Mouse (Mus musculus) CD4-positive, CD25-positive, alpha-beta regulatory T cell (primary cell): ENCODE measurements around the gene Adh6a. TPM values are rescaled to one million over a fixed set of nuclear protein-coding genes. Genes with fewer than 3 reads are reported as not detected.

Experiments
- polyA plus RNA-seq: library from polyadenylated mRNA; unstranded; fragments of 100-300 nt; shearing (Covaris generic); gene quantifications from one replicate; pipeline ENCODE4 v1.2.1, GENCODE M21; 2017

Adh6a gene
- polyA plus RNA-seq = not detected

DNA sequence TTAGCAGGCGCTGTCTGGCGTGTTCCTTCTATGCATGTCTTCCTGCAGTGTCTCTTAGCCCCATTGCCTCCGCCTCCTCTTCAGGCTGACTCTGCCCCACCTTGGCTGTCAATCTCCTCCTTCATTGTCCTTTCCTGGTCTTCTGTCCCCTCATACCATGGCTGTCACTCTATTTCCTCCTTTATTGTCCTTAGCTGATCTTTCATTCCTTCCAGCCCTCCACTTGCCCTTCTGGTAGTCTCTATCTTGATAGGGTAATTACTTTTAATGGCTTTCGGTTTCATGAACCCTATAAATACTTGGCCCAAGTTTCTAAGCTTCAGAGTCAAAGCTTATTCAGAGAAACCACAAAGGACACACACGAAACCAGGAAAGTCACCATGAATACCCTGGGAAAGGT, at the start of gene Adh6a:
Gene Adh6a, plus strand, starts transcription at position 322 of the 400 bp plus-strand sequence.

DNA sequence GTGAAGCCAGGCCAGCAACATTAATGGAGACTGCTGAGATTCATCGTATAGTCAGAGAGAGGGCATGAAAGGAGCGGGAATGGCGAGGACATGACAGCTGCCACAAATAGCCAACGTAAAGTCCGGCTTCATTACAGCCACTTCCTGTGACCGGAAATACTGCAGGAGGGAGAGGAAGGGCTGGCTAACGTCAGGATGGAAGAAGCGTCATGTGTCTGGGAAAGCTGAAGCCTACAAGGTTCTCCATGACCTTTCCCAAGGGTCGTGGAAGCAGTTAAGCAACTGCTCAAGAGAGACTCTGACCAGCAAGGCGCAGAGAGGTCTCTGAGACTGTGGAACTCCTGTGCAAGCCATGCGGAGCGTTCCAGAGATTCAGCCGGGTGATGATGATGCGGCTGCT, 28.4 kb downstream of the Adh6a start, which contains the start of gene Adh6b:
Gene Adh6b, plus strand, starts transcription at position 305 of the 400 bp plus-strand sequence.

Other genes with a start within 250 kb of the Adh6a start
- gene 1110002E22Rik, start 248.2 kb upstream of the Adh6a start, polyA plus RNA-seq = not detected
- gene Gm5105, start 245.9 kb upstream of the Adh6a start, polyA plus RNA-seq = not detected
- 9.5 TPM for gene Trmt10a, start 169.8 kb upstream of the Adh6a start, polyA plus RNA-seq
- gene Mttp, start 168.3 kb upstream of the Adh6a start, polyA plus RNA-seq = 4.7 TPM
- gene 4930579F01Rik, start 119.5 kb upstream of the Adh6a start, polyA plus RNA-seq = not detected
- not detected for gene Adh7, start 95.5 kb upstream of the Adh6a start, polyA plus RNA-seq
- 6.7 TPM for gene Adh1, start 52.3 kb upstream of the Adh6a start, polyA plus RNA-seq
- gene Adh6b, start 28.5 kb downstream of the Adh6a start, polyA plus RNA-seq = not detected
- not detected for gene Adh4, start 102.2 kb downstream of the Adh6a start, polyA plus RNA-seq
- gene Adh5, start 129.8 kb downstream of the Adh6a start, polyA plus RNA-seq = 150 TPM
- gene Metap1, start 176.2 kb downstream of the Adh6a start, polyA plus RNA-seq = 42.4 TPM
- 207 TPM for gene Eif4e, start 212.9 kb downstream of the Adh6a start, polyA plus RNA-seq